Mouse (Mus musculus): ENCODE results near the gene Nt5c3. TPM values are rescaled to one million over a fixed set of nuclear protein-coding genes. Genes with fewer than 3 reads are reported as not detected.

Gene Nt5c3
- polyA plus RNA-seq, 1 experiment, result 52.0 TPM

DNA sequence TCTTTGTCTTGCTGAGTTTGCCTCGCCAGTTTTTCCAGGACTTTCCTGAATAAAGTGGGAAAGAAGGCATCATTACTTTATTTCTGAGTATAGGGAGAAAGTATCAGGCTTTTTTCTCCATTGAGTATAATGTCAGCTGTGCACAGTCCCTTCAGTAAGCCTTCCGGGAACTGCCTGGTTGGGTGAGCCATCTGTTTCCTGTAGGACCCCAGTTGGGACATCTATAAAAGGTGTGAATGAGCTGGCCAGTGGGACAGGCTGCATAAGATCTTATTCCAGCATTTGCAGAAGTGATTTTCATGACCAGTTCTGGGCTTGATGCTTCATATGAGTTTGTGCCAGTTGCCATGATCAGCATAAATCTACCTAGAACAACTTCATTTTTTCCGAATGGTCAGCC lies 80.5 kb downstream of the Nt5c3 start:
- no peak for DNase-seq (ENCODE audit: extremely low spot score in 1 of 2, low spot score in 1 of 2)

DNA sequence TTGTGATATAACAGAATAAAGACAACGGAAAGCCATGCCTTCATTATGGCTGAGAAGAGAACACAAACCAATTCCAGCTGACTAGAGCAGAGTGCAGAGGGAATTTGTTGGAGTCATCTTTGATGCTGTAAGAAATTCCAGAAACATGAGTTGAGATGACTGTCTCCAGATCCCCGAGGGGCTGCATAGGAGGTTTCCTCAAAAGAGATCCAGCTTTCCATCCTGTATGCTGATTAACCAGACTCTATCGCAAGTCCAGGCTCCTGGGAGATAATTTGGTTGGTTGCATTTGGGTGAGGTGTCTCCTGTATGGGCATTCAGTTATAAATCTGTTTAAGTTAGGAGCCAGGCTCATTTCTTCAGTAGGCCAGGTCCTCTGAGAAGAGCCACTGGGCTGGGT lies 86.1 kb downstream of the Nt5c3 start:
- DNase-seq (ENCODE audit: extremely low spot score in 1 of 2, low spot score in 1 of 2), result no peak

DNA sequence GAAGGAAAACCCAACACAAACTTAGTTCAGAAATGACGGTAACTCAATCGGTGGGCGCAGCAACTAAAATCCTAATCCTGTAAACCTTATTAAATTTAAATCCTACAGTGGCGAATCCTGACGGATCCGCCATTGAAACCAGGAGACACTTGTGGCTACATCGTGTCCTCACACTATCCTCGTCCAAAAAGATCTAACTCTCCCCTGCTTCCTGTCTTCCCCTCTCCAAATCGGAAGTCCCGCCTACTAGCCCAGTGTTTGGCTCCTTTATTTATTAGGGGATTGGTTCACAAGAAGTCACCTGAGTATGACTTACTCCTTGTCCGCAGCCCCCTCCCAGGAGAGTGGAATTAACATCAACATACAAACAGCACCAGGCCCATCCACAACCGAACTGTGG lies 86.6 kb downstream of the Nt5c3 start:
- DNase-seq (ENCODE audit: extremely low spot score in 1 of 2, low spot score in 1 of 2), result no peak

DNA sequence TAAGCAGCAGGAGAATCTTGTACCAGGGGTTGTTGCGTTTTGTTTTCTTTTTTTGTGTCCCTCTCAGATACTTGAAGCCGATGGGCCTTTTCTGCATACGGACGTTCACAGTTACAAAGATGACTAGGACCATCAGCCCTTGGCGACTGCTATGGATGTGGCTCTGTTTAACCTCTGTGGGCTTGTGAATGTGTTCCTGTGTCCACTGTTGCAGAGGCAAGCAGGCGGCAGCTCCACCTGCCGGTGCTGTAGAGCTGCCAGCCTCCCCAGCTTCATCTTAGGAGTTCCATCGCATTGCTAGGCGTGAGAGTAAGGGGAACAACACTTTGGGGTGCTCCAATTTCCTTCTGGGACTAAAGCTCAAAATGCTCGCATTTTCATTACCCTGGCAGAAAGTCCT lies 88.2 kb downstream of the Nt5c3 start:
- peak in 1 of 2 experiments; percentile 13 for DNase-seq (ENCODE audit: extremely low spot score in 1 of 2, low spot score in 1 of 2)

DNA sequence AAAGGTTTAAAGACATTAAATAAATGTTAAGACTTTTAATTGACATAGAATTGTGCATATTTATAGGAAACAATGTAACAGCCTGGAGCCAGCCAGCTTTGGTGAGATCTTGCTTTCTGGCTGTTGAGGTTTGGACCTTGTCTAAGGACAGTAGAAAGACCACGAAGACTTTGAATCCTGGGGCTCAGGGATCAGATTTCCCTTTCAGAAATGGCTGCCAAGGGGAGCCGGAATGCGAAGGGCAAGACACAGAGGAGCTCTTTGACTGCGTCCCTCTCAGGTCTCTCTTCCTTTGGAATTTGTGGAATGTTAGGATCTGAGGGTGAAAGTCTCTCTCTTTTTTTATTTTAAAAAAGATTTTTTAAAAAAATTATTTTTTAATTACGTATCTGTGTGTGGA lies 89.0 kb downstream of the Nt5c3 start:
- DNase-seq (ENCODE audit: extremely low spot score in 1 of 2, low spot score in 1 of 2), result no peak

DNA sequence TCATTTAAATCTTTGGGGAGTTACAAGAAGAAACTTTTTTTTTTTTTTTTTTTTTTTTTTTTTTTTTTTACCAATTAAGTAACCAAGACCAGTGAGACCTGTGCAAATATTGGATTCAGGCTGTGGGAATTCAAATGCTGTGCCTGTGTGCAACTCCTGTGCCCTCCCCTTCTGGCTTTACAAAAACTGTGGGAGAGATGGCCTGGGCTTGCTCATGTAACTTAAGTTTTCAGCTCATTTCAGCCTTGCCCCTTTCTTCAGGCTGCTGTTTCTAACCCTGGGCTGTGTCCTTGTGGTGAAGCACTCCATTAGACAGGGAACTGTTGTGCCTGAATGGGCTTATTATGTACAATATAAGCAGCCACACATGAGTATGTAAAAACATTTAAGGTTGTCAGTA lies 90.9 kb downstream of the Nt5c3 start:
- no peak for DNase-seq (ENCODE audit: extremely low spot score in 1 of 2, low spot score in 1 of 2)

DNA sequence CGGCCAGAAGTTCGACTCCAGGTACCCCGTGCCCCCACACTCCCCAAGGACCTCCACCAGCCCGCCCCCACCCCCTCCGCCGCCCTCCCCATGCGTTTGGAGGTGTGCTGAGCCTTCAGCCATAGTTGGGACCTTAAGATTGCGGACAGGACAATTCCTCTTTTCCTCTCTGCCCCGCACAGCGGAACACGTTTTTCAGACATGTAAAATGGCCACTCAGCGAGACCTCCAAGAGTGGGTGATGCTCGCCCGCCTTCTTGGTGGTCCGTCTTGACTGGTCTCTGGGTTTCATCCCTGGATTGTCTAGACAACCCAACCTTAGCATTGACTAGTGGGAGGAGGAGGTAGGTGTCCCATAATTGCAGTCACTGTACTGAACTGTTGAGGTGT lies 91.3 kb downstream of the Nt5c3 start:
- DNase-seq (ENCODE audit: extremely low spot score in 1 of 2, low spot score in 1 of 2), result no peak

Other genes with a start within 250 kb of the Nt5c3 start
- 27.6 and 29.5 TPM in 2 replicates for gene Lsm5, start 219.2 kb downstream of the Nt5c3 start, polyA plus RNA-seq (2012; rRNA removed)
- gene Avl9, start 209.0 kb downstream of the Nt5c3 start, polyA plus RNA-seq (2012; rRNA removed), result 21.3 and 23.4 TPM in 2 replicates
- 30.2 and 31.8 TPM in 2 replicates for gene Kbtbd2, start 126.1 kb downstream of the Nt5c3 start, polyA plus RNA-seq (2012; rRNA removed)
- gene Fkbp9, start 91.9 kb downstream of the Nt5c3 start, polyA plus RNA-seq (2012; rRNA removed), result 29.6 and 31.0 TPM in 2 replicates
- 0.28 and 0.34 TPM in 2 replicates for gene Vmn1r4, start 83 bp upstream of the Nt5c3 start, polyA plus RNA-seq (2012; rRNA removed)
- not detected in 2 replicates for gene Vmn1r5, start 46.3 kb upstream of the Nt5c3 start, polyA plus RNA-seq (2012; rRNA removed)
- not detected in 2 replicates for gene Vmn1r6, start 73.3 kb upstream of the Nt5c3 start, polyA plus RNA-seq (2012; rRNA removed)
- gene Vmn1r7, start 101.4 kb upstream of the Nt5c3 start, polyA plus RNA-seq (2012; rRNA removed), result not detected in 2 replicates
- gene Vmn1r8, start 108.4 kb upstream of the Nt5c3 start, polyA plus RNA-seq (2012; rRNA removed), result not detected in 2 replicates
- gene Vmn1r9, start 142.9 kb upstream of the Nt5c3 start, polyA plus RNA-seq (2012; rRNA removed), result not detected in 2 replicates
- gene Vmn1r10, start 185.5 kb upstream of the Nt5c3 start, polyA plus RNA-seq (2012; rRNA removed), result not detected in 2 replicates
- gene Vmn1r11, start 209.5 kb upstream of the Nt5c3 start, polyA plus RNA-seq (2012; rRNA removed), result not detected in 2 replicates
- not detected in 2 replicates for gene Vmn1r12, start 233.0 kb upstream of the Nt5c3 start, polyA plus RNA-seq (2012; rRNA removed)